Mouse (Mus musculus): ENCODE measurements around the gene Rufy3.

- TF ChIP-seq POLR2A (IDR thresholded peaks at IDR 0.05; ENCODE audit: low read depth, low read length), result no peak
- TF ChIP-seq MAX (IDR thresholded peaks at IDR 0.05; ENCODE audit: low read length), result no peak
- TF ChIP-seq NELFE (IDR thresholded peaks at IDR 0.05; ENCODE audit: low read depth, low read length), result no peak
- TF ChIP-seq CTCF (conservative IDR thresholded peaks at IDR 0.05 in 1 of 2, IDR thresholded peaks at IDR 0.05 in 1 of 2; ENCODE audit: low read depth in 2 of 2, low read length in 2 of 2), result peak; percentile 28 to 62; a peak in 2 of 4 replicates
- TF ChIP-seq MAZ (IDR thresholded peaks at IDR 0.05; ENCODE audit: low read depth, low read length), result no peak
- TF ChIP-seq MEF2A (IDR thresholded peaks at IDR 0.05; ENCODE audit: borderline replicate concordance, low read depth, low read length), result no peak
- TF ChIP-seq ZC3H11A (IDR thresholded peaks at IDR 0.05; ENCODE audit: low read depth, low read length), result no peak
- TF ChIP-seq EP300 (IDR thresholded peaks at IDR 0.05; ENCODE audit: low read length), result no peak
- TF ChIP-seq ETS1 (conservative IDR thresholded peaks at IDR 0.05; ENCODE audit: low read depth, low read length), result no peak
- TF ChIP-seq ZNF384 (IDR thresholded peaks at IDR 0.05; ENCODE audit: low read depth, low read length), result no peak
Measured at GRCm38 (mm10) chr5:88689279-88689938, 124.6 kb downstream of the Rufy3 start.

All from CH12.LX (cell line).